ENCODE assay signal across 15 mouse cellular contexts in genomic region chr14:80683282-80683681, GRCm38 (mm10).
DNase-seq lines count a peak whose midpoint lies in the region; ATAC-seq and TF ChIP-seq lines count a peak whose summit lies in the region.
"Had no signal": no experiment of that assay in that cellular context is flagged by ENCODE, and none has a peak within 500 bp of the region (broad histone marks: within the 10 kb centered on the region; RNA-seq: fewer than 3 reads in every experiment).

No protein-coding gene starts in this region.

- no peaks in the 10 kb centered on the region for H3K9me3 ChIP-seq in forebrain, embryonic 12.5 days
- H3K9me3 ChIP-seq in forebrain, postnatal 0 days (ENCODE audit: low read length): no peaks in the 10 kb centered on the region
- H3K9me3 ChIP-seq in stomach, embryonic 15.5 days: no peaks in the 10 kb centered on the region
- H3K9me3 ChIP-seq: embryonic facial prominence, embryonic 12.5 days; liver, embryonic 12.5 days; lung, embryonic 15.5 days had no signal

- no peak overlapping the region for H3K9ac ChIP-seq in forebrain, embryonic 12.5 days
- H3K9ac ChIP-seq in forebrain, postnatal 0 days: no peak overlapping the region
- H3K9ac ChIP-seq in stomach, embryonic 15.5 days: no peak overlapping the region
- H3K9ac ChIP-seq: embryonic facial prominence, embryonic 12.5 days; liver, embryonic 12.5 days; lung, embryonic 15.5 days had no signal

- peak overlapping the region; percentile 11; the same call in 1 of the 2 replicates for H3K4me2 ChIP-seq in forebrain, embryonic 12.5 days
- peak overlapping the region; percentile 30 for H3K4me2 ChIP-seq in forebrain, postnatal 0 days (ENCODE audit: low read depth)
- H3K4me2 ChIP-seq in stomach, embryonic 15.5 days: no peak overlapping the region
- H3K4me2 ChIP-seq: embryonic facial prominence, embryonic 12.5 days; liver, embryonic 12.5 days; lung, embryonic 15.5 days had no signal

- H3K27me3 ChIP-seq in forebrain, embryonic 12.5 days: peaks cover 3% of the 10 kb centered on the region; the same call in 1 of the 2 replicates
- H3K27me3 ChIP-seq in forebrain, postnatal 0 days (ENCODE audit: insufficient read depth, low read length): no peaks in the 10 kb centered on the region
- H3K27me3 ChIP-seq in stomach, embryonic 15.5 days (replicated peaks): no peaks in the 10 kb centered on the region
- H3K27me3 ChIP-seq: embryonic facial prominence, embryonic 12.5 days; liver, embryonic 12.5 days; lung, embryonic 15.5 days had no signal

- H3K36me3 ChIP-seq in forebrain, embryonic 12.5 days (replicated peaks): no peaks in the 10 kb centered on the region
- H3K36me3 ChIP-seq in forebrain, postnatal 0 days (ENCODE audit: insufficient read depth): no peaks in the 10 kb centered on the region; the same call in 1 of the 2 replicates
- H3K36me3 ChIP-seq in stomach, embryonic 15.5 days: no peaks in the 10 kb centered on the region
- H3K36me3 ChIP-seq: embryonic facial prominence, embryonic 12.5 days; liver, embryonic 12.5 days; lung, embryonic 15.5 days had no signal

- no peak for ATAC-seq in forebrain, embryonic 12.5 days (ENCODE audit: low FRiP score)
- ATAC-seq in forebrain, postnatal 0 days: peak; percentile 54; the same call in 1 of the 2 replicates
- ATAC-seq in stomach, embryonic 15.5 days (ENCODE audit: insufficient read depth, low FRiP score, low read depth): 0 out of 2 replicates have a peak, but pooled peaks have one; percentile 35
- ATAC-seq: liver, embryonic 12.5 days had no signal

- 17% methylated on average over 7 of the region's 7 CpGs for WGBS in forebrain, embryonic 12.5 days
- 5% methylated on average over 7 of the region's 7 CpGs for WGBS in forebrain, postnatal 0 days
- 58% methylated on average over 7 of the region's 7 CpGs for WGBS in stomach, embryonic 15.5 days

- TF ChIP-seq CTCF in forebrain, postnatal 0 days (IDR thresholded peaks at IDR 0.05; ENCODE audit: low read depth): no peak
- no peak for TF ChIP-seq CTCF in gastrocnemius, adult 2 months (IDR thresholded peaks at IDR 0.05)

- DNase-seq in left cerebral cortex, postnatal 25 days (ENCODE audit: low spot score in 2 of 2): peak; percentile 6 to 7
- DNase-seq in left cerebral cortex, postnatal 10 days (ENCODE audit: extremely low spot score in 1 of 2, low spot score in 2 of 2): no peak
- peak; percentile 28 for DNase-seq in forebrain, postnatal 0 days
- DNase-seq in adrenal gland, postnatal 14 days: no peak
- DNase-seq in gastrocnemius, adult 2 months: no peak
- DNase-seq: adrenal gland, postnatal 36 days; cerebellum, adult 11 months; gastrocnemius, postnatal 14 days; heart, postnatal 14 days; thymus, postnatal 14 days had no signal

- intact Hi-C loops in left cerebral cortex, postnatal 25 days (cut with DNase I): no loop called here
- intact Hi-C loops in left cerebral cortex, postnatal 10 days (cut with DNase I): no loop called here
- intact Hi-C loops in gastrocnemius, adult 2 months (cut with DNase I): no loop called here

- H3K27ac ChIP-seq in forebrain, embryonic 12.5 days: no peak overlapping the region
- no peak overlapping the region for H3K27ac ChIP-seq in forebrain, postnatal 0 days (ENCODE audit: low read depth, low read length)
- no peak overlapping the region for H3K27ac ChIP-seq in stomach, embryonic 15.5 days
- H3K27ac ChIP-seq in gastrocnemius, adult 2 months: no peak overlapping the region
- H3K27ac ChIP-seq: embryonic facial prominence, embryonic 12.5 days; liver, embryonic 12.5 days; lung, embryonic 15.5 days had no signal

- peaks cover 10% of the 10 kb centered on the region for H3K4me1 ChIP-seq in forebrain, embryonic 12.5 days
- no peaks in the 10 kb centered on the region; the same call in 1 of the 2 replicates for H3K4me1 ChIP-seq in forebrain, postnatal 0 days (ENCODE audit: insufficient read depth)
- H3K4me1 ChIP-seq in stomach, embryonic 15.5 days: no peaks in the 10 kb centered on the region
- H3K4me1 ChIP-seq: embryonic facial prominence, embryonic 12.5 days; liver, embryonic 12.5 days; lung, embryonic 15.5 days had no signal

- H3K4me3 ChIP-seq in forebrain, embryonic 12.5 days (replicated peaks): no peak overlapping the region
- no peak overlapping the region for H3K4me3 ChIP-seq in forebrain, postnatal 0 days (ENCODE audit: low read depth, low read length)
- H3K4me3 ChIP-seq in stomach, embryonic 15.5 days (replicated peaks): no peak overlapping the region
- no peak overlapping the region for H3K4me3 ChIP-seq in gastrocnemius, adult 2 months
- H3K4me3 ChIP-seq: embryonic facial prominence, embryonic 12.5 days; liver, embryonic 12.5 days; lung, embryonic 15.5 days had no signal

Comparison
In these comparisons a context has a peak if more than half of its experiments do, and no peak if none do; other contexts are left out.
1. DNase-seq: peak in left cerebral cortex, postnatal 25 days (2 of 2) and forebrain, postnatal 0 days (single experiment); none in left cerebral cortex, postnatal 10 days (0 of 2), adrenal gland, postnatal 14 days (single experiment) and gastrocnemius, adult 2 months (single experiment).